Mouse (Mus musculus): ENCODE measurements at regions not wholly inside any gene's neighbourhood (a gene's known extent, or its start where the extent isn't known, plus 50 kb on each side); places are given as distances from the start of the nearest gene placed in this dataset.
A peak's percentile ranks its signal among the peaks of the same experiment; 100 is the strongest.

DNA sequence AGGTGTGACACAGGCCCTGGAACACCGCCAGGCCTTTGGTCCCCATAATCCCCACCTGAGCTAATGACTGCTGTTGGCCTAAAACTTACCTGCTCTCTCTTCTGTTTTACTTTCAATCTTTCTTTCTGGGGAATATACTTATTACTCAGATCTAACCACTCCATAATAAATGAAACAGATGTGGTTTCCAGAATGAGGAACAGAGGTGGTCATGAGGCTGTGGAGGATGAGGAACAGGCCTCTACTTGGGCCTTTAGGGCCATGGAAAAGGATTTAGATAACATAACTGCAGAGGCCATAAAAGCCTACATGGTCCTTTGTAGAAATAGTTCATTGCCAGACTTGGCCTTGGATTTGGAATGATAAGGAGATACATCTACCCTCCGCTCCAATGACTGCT is 74.1 kb downstream of the B3gnt5 start:
- DNase-seq, result no peak

DNA sequence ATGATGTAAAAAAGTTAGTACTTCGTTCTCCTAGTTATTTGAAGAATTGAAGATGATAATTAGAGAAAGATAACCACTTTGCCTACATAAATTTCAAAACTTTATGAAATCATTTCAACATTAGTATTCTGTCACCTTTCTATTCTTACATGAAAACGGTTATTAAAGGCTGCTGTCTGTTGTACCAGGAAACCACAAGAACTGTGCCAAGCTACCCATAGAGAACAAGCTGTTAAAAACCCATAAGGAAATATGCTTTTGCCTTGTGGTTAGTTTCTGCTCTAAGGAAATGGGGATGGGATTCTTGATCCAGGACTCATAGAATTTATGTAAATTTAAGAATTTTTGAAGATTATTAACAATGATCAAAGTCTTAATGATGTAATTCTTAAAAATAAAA is 74.7 kb downstream of the B3gnt5 start:
- DNase-seq, result no peak

DNA sequence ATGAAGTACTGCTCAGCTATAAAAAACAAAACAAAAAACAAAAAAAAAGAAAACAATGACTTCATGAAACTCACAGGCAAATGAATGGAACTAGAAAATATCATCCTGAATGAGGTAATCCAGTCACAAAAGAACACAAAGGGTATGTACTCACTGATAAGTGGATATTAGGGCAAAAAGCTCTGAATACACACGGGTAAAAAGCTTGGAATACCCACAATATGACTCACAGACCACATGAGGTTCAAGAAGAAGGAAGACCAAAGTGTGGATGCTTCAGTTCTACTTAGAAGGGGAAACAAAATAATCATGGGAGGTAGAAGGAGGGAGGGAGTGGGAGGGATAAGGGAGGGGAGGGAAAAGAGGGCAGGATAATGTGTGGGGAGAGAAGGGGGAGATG is 79.8 kb downstream of the B3gnt5 start:
- DNase-seq, result no peak

DNA sequence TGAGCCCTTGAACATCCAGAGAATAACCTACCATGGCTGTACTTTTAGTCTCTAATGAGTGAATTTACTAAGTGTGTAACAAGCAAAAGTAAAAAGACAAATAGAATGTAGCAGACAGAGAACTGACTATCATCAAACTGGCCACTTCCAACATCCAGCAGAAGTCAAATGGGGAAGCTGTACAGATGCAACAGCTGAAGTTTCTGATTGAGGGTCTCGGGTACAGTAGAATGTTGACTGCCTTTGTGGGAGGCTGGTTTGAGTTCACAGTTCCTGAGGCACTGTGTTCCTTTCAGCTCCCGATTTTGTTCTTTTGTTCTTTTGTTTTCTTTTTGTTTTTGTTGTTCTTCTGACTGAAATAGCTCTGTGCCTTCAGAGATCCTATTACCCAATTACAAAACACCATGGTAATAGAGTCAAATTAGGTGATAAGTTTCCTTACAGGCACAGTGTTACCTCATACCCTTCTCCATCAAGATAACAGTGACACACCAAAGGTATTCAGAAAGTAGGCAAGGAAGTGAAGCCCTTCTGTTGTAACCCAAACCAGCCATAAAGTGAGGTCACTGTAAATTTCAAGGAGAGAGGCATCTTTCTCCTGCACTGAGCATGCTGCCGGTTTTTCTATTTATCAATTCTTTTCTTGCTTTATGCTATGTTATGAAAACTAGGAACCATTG is 82.5 kb downstream of the B3gnt5 start:
- DNase-seq, result no peak

DNA sequence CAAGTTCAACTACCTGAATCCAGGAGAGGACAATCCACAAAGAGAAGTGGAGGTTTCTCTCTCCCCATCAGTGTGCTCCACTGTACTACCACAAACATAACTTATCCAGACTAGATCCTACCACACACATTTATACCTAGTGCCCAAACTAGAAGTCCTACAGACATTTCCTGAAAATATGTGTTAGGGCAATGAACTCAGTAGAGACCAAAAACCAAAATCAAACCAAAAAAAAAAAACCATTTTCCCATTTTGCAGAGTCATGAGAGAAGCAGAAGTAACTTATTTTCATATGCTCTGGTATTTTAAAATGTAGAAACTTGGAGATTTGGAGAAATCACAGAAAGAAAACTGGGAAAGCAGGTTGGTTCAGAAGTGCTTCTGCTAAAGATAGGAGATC is 83.7 kb downstream of the B3gnt5 start:
- no peak for DNase-seq

DNA sequence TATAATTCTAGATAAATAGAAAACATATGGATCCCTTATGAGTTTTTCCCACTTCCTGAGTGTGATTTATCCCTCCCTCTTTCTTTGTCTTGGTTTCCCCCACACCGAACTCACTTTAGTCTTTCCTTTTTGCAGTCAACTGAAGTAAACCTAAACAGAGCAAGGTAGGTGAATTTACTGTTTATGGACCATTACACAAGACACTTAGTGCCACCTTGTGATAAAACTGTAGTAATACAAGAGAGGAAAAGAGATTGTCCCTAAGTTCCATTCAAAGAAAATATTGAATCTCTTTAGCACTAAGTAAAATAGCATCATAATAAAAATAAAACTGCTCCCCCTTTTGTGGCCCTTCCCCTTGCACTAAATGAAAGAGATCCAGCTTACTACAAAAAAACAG is 88.4 kb downstream of the B3gnt5 start:
- DNase-seq, result no peak

DNA sequence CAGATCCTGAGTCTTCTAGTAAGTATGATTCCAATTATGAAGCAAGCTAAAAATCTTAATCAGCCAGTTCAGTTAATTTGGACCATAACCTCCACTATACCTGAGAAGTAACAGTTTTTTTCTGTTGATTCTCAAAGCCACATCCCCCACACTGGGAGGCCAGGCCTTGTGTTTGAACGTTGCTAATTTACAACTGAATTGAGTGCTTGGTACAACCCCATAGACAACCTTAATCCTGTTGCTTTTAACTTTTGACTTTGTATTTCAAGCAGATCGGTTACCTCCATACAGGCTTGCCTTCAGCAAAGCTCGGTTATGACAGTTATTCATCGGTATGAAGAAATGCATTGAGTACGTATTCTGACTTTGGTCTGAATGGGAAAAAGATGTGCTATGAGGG is 105.3 kb downstream of the B3gnt5 start:
- DNase-seq, result no peak

DNA sequence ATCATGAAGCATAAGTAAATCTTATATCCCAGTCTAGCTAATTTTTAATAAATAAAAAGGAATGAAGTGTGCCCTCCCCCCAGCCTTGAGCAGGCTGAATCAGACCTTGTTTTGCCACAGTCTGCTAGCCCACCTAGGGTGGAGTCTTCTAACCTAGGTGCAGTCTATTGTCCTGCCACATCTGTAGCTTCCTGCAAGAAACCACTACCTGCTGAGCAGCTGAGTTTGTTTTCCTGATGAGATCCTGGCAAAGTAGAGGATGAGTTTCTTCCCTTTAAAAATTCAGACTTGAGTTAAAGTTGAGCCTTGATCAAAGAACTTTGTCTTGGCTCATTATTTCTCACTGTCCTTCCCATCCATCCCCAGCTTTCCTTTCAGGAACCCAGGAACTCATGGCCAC is 105.9 kb downstream of the B3gnt5 start:
- DNase-seq, result no peak

DNA sequence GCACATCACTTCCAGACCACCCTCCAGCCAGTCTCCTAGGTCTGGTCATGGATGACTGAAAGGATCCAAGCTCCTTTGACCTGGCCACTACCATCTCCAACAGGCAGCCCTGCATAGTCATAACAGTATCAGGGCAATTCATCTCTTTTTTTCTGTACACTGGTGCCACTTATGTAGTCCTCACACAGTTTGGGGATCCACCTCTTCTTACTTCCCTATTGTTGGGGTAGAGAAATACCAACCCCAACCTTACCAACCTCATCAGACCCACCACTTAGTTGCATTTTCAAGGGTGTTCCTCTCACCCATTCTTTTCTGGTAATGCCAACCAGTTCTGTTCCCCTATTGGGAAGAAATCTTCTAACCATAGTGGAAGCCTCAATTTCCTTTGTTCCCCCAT is 109.4 kb downstream of the B3gnt5 start:
- DNase-seq, result no peak

DNA sequence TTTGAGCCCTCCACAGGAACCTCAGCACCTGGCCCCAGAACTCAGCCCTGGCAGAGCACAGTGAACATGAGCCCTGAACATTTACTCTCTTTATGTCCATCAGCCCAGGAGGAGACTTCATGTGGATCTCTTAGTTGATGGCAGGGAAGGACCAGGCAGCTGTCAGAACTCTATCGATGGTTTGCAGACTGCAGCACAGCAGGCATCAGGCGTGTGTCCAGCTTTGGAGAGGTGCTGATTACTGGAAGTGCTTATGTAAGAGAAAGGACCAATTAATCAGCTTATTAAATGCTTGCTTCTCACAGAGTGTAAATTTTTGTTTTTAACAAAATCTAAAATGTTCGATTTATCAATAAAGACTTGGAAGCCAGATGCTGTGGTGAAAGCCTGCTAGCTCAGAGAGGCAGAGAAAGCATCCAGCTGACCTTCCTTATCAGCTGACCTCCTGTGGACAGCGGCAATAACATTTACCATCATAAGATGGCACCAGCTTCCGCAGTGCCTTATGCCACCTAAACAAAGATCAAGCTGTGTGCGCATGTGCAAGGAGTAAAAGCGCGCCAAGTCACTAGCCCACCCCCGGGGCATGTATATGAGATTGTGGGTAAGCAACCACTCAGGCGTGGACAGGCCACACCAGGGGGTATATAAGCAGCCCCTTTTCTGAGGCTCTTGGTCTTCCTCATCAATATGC is 105.8 kb downstream of the Klhl6 start:
- DNase-seq, result peak; percentile 19

DNA sequence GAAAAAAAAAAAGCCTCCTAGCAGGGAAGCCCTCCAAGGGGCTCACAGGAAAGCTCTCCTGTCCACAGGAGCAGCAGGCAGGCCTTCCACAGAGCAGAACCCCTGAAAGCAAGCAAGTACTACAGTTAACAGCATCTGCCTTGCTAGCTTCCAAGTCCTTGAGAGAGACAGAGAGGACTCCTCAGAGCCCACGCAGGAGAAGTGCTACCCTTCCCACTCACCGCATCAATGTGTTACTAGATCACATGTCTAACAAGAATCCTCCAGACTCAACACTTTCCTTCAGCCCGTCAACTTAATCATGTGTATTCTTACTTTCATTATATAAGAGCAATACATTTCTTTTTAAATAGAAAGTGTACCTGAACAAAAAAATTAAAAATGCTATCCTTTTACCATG is 99.9 kb downstream of the Klhl6 start:
- no peak for DNase-seq

DNA sequence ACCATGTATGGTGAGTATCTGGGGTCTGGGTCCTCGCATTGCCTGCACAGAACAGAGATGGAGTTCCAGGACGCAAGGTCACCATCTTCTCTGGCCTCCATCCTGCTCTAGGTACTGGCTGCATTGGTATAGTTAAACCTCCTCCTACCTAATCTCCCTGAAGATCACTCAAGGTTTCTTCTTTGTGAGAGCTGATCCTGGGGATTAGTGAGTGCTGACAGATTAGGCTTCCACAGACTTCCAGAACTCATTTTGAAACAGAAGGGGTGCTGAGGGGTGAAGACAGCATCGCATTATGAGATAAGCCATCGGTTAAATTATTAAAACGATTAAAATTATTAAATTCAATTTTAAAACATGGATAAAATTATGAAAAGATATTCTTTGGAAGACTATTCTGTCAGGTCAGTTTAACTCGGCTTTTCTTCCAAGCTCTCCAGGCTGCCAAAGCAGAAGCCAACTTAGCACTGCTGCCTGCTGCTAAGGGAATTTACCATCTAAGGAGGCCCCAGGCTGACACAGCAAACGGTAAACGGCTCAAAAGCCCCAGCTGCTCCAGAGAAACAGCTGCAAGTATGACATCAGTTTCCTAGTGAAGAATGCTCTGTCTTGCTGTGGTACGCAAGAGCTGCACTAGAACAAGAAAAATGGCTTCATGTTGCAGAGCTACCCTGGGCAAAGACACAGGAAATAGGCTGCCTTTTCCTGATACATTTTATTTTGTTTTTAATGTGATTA is 98.9 kb downstream of the Klhl6 start:
- no peak for DNase-seq

DNA sequence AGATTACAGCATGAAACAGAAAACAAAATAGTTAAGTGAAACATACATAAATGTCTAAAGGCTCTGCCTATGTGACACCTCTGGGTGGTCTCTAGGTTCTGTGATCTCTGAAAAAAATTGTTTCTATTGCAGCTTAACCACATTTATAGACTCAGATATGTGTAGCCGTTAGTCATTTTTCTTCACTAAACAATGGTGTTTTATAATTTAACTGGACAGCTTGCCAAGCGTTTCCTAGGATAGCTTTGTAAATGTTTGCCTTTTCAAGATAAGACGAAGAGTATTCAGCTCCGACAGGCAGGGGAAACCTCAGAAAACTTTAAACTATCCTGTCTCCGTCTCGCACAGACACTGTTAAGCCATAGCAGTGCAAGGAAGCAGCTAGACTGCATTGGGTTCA is 98.3 kb downstream of the Klhl6 start:
- DNase-seq, result no peak

DNA sequence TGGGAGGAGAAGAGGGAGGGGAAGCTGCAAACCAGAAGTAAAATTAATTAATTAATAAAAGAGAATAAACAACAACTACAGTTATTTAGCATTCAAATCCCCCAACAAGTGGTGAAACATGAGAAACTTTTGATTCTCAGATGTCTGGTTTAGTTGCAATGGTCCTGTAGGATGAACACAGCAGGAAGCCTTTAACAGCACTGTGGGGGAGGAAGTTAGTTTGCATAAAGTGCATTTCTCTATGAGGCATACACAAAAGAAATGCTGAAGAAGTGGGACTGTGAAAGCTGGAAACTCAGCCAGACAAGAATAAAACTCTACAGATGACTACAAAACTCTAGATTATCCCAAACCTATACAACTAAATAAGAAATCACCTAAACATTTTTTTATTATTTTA is 96.2 kb downstream of the Klhl6 start:
- no peak for DNase-seq

DNA sequence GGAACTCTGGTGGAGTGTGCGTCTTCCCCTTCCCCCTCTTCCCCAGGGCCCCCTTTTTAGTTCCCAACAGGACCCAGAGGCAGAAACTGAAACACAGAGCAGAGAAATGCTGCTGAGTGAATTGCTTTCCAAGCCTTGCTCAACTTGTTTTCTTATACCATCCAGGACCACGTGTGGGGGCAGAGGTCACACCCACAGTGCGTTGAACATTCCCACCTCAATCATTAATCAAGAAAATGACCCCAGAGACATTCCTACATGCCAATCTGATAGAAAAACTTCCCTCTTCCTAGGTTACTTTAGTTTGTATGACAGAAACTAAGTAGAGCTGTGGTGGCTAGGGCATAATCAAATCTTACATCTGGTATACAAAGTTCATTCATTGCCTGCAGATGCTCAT is 93.3 kb downstream of the Klhl6 start:
- DNase-seq, result no peak

DNA sequence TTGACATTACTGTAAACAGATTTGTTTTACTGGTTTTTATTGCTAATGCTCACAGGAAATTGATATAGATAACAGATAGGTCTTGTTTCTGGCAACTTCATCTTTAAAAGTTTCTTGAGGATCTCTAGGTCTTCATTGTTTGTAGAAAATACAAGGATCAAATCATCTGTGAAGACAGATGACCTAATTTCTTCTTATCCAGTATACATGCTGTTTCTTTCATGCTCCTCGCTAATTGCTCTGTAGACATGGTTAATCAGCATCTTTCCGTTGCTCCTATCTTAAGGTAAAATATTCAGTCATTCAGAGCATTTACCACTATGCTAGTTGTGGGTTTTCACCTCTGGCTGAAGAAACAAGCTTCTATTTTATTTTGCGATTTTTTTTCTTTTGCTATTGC is 91.4 kb downstream of the Klhl6 start:
- no peak for DNase-seq

DNA sequence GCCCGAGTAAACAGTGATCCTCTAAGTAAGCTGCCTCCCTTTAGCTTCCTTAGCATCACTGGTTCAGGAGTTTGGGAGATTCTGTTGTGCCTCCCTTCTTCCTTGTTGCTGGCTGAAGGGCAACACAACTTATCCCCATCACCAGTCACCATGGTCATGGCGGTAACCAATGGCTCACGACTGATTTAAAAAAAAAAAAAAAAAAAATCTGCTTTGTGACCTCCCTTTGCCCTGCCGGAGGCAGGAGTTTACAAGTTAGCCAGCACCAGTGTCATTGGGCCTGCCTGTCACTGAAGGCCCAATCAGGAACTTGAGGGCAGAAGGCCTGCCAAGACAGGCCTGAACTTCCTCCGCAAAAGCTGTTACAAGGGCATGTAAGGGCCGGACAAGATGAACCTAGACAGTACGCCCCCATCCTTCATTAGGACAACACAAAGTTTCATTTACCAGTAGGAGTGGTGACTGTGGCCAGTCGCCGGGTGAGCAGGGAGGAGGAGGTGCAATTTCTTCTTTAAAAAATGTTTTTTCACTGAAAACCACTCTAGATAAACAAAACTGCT is 88.3 kb downstream of the Klhl6 start:
- no peak for DNase-seq

Data from cerebellum, postnatal 36 days (tissue).